Mouse (Mus musculus) midbrain, postnatal 0 days (tissue): ENCODE data around the gene Ptprn2. TPM values are rescaled to one million over a fixed set of nuclear protein-coding genes. Genes with fewer than 3 reads are reported as not detected.

Source experiments
- ATAC-seq: fragments of 200-750 bp; cut with Nextera tagmentation; 2 replicates; pipeline ENCODE4 v1.8.0; 2017; ENCODE audit warnings: moderate number of reproducible peaks, mild to moderate bottlenecking, moderate TSS enrichment, moderate library complexity; ENCODE audit not compliant: low FRiP score
- DNase-seq: peaks from one replicate; pipeline ENCODE4 v3.0.0-alpha.2; 2015; ENCODE audit warnings: low spot score
- H3K27ac ChIP-seq: fragments of 300-500 bp; sonication (generic); 2 replicates; pipeline ENCODE4 v1.5.1; 2014; ENCODE audit warnings: low read depth, mild to moderate bottlenecking, low read length, mixed read lengths
- H3K27me3 ChIP-seq: fragments of 300-500 bp; sonication (generic); 2 replicates; pipeline ENCODE4 v1.6.1; 2014; ENCODE audit warnings: low read length, control low read depth, mixed read lengths; ENCODE audit not compliant: insufficient read depth
- H3K36me3 ChIP-seq: fragments of 300-500 bp; sonication (generic); 2 replicates; pipeline ENCODE4 v1.6.1; 2014; ENCODE audit warnings: low read length, control low read depth, mixed read lengths; ENCODE audit not compliant: insufficient read depth
- H3K4me1 ChIP-seq: fragments of 300-500 bp; sonication (generic); 2 replicates; pipeline ENCODE4 v1.6.1; 2014; ENCODE audit warnings: mild to moderate bottlenecking, control low read depth, antibody characterized with exemption, low read length, mixed read lengths; ENCODE audit not compliant: insufficient read depth
- H3K4me2 ChIP-seq: fragments of 300-500 bp; sonication (generic); 2 replicates; pipeline ENCODE4 v1.6.1; 2014; ENCODE audit warnings: low read depth, mild to moderate bottlenecking, low read length, mixed read lengths; ENCODE audit not compliant: poor library complexity, severe bottlenecking
- H3K4me3 ChIP-seq: fragments of 300-500 bp; sonication (generic); 2 replicates; pipeline ENCODE4 v1.5.1; 2014; ENCODE audit warnings: low read depth, mild to moderate bottlenecking, low read length, moderate library complexity
- H3K9ac ChIP-seq: fragments of 300-500 bp; sonication (generic); replicated peaks from 2 replicates; pipeline ENCODE4 v1.6.1; 2014; ENCODE audit warnings: mild to moderate bottlenecking, low read length, moderate library complexity, mixed read lengths; ENCODE audit not compliant: poor library complexity, severe bottlenecking
- H3K9me3 ChIP-seq: fragments of 300-500 bp; sonication (generic); 2 replicates; pipeline ENCODE4 v1.6.1; 2016; ENCODE audit warnings: low read length, control low read depth
- CTCF ChIP-seq: IDR thresholded peaks from 2 replicates; pipeline ENCODE4 v1.5.1; 2016; ENCODE audit warnings: antibody characterized with exemption, mild to moderate bottlenecking
- WGBS: fragments of 180-500 bp; shearing (Covaris S2); extraction: QIAGEN DNeasy Blood & Tissue Kit; methylation state at CpG from one replicate; pipeline ENCODE4 v1.1.7; 2014; 5-methylcytosine and 5-hydroxymethylcytosine counted together
- polyA plus RNA-seq: library from polyadenylated mRNA; unstranded; fragments of >200 nt; fragmentation: Nextera tagmentation; extraction: Ambion mirVana; gene quantifications from 2 replicates; pipeline ENCODE4 v1.2.1, GENCODE M21; 2015
- total RNA-seq: library from RNA; depleted of rRNA; stranded (reverse); fragments of >200 nt; gene quantifications from 2 replicates; pipeline ENCODE4 v1.2.3, GENCODE M21; 2014

The Ptprn2 gene
- total and polyA plus RNA-seq, 2 experiments from 2014 or later, result 22.2 to 110 TPM

DNA sequence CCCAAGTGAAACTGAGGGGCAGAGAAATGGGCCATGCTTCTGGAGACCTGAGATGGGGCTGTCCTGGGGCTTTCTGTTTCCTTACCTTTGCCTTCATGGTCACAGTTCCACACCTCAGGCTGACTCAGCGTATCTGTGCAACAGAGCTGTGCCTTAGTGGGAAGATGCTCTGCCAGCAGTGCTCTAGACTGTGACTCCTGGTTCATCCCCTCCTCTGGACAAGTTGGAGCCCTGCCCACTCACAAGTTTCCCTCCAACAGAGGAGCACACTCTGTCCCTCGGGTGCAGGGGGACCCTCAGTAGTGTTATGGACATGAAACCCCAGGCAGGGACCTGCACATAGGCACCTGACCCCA, 687.0 kb downstream of the Ptprn2 start:
- WGBS, result 21% methylated on average over 2 of the region's 2 CpGs
- H3K9me3 ChIP-seq, result no peaks in the 10 kb centered on the region
- no peak overlapping the region for H3K4me3 ChIP-seq
- no peak for ATAC-seq
- H3K9ac ChIP-seq, result peak overlapping the region; percentile 36; the same call in 1 of the 2 replicates
- no peak for DNase-seq
- peaks cover 34% of the 10 kb centered on the region for H3K4me1 ChIP-seq
- no peaks in the 10 kb centered on the region for H3K36me3 ChIP-seq
- no peak for TF ChIP-seq CTCF
- H3K4me2 ChIP-seq, result no peak overlapping the region; the same call in 1 of the 2 replicates
- peak overlapping the region; percentile 69 for H3K27ac ChIP-seq
- H3K27me3 ChIP-seq, result no peaks in the 10 kb centered on the region

- TF ChIP-seq CTCF, result no peak
- DNase-seq, result no peak
Observed at GRCm38 (mm10) chr12:117172885-117173529, 687.5 kb downstream of the Ptprn2 start.

DNA sequence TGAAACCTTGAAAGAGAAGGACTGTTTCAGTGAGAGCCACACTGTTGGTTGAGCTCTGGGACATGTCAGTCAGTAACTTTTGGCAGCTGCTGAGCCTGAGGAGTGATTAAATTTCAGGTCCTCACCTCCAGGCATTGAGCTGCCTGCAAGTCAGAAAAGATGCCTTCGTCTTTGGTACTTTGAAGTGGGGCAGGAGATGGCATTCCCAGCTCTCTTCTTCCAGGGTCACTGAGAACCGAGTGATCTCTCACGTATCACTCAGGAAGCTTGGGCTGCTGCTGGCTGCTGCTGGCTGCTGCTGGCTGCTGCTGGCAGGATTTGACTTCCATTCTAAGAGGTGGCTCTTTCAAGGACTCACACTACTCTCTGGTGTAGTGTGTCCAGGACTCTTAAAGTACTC, 688.7 kb downstream of the Ptprn2 start:
- WGBS, result 11% methylated on average over 3 of the region's 3 CpGs
- peak overlapping the region; percentile 69 for H3K27ac ChIP-seq
- H3K9me3 ChIP-seq, result no peaks in the 10 kb centered on the region
- H3K4me1 ChIP-seq, result peaks cover 33% of the 10 kb centered on the region
- no peak for DNase-seq
- H3K27me3 ChIP-seq, result no peaks in the 10 kb centered on the region
- H3K36me3 ChIP-seq, result no peaks in the 10 kb centered on the region
- H3K4me2 ChIP-seq, result no peak overlapping the region
- H3K4me3 ChIP-seq, result no peak overlapping the region
- H3K9ac ChIP-seq, result no peak overlapping the region
- TF ChIP-seq CTCF, result no peak
- ATAC-seq, result peak; percentile 15; the same call in 1 of the 2 replicates

More at GRCm38 (mm10) chr12:117172885-117173529, 687.5 kb downstream of the Ptprn2 start:
- peaks cover 34% of the 10 kb centered on the region for H3K4me1 ChIP-seq
- H3K36me3 ChIP-seq, result no peaks in the 10 kb centered on the region
- 11% methylated on average over 11 of the region's 11 CpGs for WGBS
- no peak for ATAC-seq
- peak overlapping the region; percentile 69 for H3K27ac ChIP-seq
- H3K4me3 ChIP-seq, result no peak overlapping the region
- peak overlapping the region; percentile 36; the same call in 1 of the 2 replicates for H3K9ac ChIP-seq
- H3K4me2 ChIP-seq, result peak overlapping the region; percentile 1; the same call in 1 of the 2 replicates
- no peaks in the 10 kb centered on the region for H3K27me3 ChIP-seq
- H3K9me3 ChIP-seq, result no peaks in the 10 kb centered on the region

GRCm38 (mm10) chr12:117175072-117175681, 689.7 kb downstream of the Ptprn2 start:
- Histone ChIP-seq H3K27ac (peak overlapping the region; percentile 69), H3K27me3 (no peaks in the 10 kb centered on the region), H3K4me3 (no peak overlapping the region), H3K4me1 (peaks cover 26% of the 10 kb centered on the region), H3K4me2 (no peak overlapping the region), H3K9ac (no peak overlapping the region), H3K9me3 (no peaks in the 10 kb centered on the region), H3K36me3 (no peaks in the 10 kb centered on the region)
- no peak for TF ChIP-seq CTCF
- no peak for ATAC-seq
- DNase-seq, result no peak
- WGBS, result 51% methylated on average over 15 of the region's 15 CpGs

GRCm38 (mm10) chr12:117176259-117176823, 690.8 kb downstream of the Ptprn2 start:
- Histone ChIP-seq H3K4me1 (peaks cover 30% of the 10 kb centered on the region), H3K9ac (no peak overlapping the region), H3K27ac (peak overlapping the region; percentile 78), H3K36me3 (no peaks in the 10 kb centered on the region), H3K27me3 (no peaks in the 10 kb centered on the region), H3K4me3 (no peak overlapping the region), H3K4me2 (0 out of 2 replicates have a peak overlapping the region, but pooled peaks have one; percentile 1), H3K9me3 (no peaks in the 10 kb centered on the region)
- no peak for TF ChIP-seq CTCF
- DNase-seq (no peak), ATAC-seq (no peak)
- 21% methylated on average over 13 of the region's 13 CpGs for WGBS

DNA sequence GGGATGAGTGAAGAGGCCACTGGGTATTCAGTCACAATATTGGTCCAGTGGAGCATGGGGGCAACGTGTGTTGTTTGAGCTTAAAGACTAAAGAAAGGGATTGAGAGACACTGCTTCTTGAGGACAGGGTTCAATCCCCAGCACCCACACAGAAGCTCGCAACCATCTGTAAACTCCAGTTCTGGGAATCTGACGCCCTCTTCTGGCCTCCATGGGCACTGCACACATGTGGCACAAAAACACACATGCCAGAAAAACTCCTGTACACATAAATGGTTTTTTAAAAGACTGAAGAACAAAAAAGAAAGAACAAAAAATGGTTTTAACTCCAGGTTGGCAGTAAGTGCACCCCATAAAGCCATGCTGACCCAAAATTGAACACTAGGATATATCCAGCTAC, 701.6 kb downstream of the Ptprn2 start:
- Histone ChIP-seq H3K4me3 (no peak overlapping the region), H3K4me2 (no peak overlapping the region), H3K27ac (no peak overlapping the region), H3K36me3 (peaks cover 16% of the 10 kb centered on the region), H3K27me3 (no peaks in the 10 kb centered on the region), H3K9ac (no peak overlapping the region), H3K9me3 (no peaks in the 10 kb centered on the region), H3K4me1 (no peaks in the 10 kb centered on the region; the same call in 1 of the 2 replicates)
- ATAC-seq, result no peak
- 86% methylated on average over 3 of the region's 3 CpGs for WGBS
- TF ChIP-seq CTCF, result peak; percentile 52
- no peak for DNase-seq
